ENCODE assay signal across 28 mouse cellular contexts in the genomic region with DNA sequence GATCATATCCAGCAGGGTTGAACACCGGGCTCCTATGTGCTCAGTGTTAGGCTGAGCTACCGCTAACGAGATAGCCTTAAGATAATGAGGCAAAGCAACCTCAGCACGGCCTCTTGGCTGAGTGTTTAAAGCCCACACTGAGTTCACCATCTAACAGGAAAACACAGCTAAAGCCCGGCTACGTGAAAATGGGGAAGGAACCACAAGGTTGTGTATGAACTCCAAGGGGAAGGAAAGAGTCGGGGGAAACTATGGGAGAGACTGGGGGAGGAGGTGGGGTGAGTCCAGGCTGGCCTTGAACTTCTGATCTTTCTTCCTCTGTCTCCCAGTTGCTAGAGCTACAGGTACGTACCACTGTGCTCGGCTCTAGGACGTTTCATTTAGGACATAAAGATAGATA. TPM values are rescaled to one million over a fixed set of nuclear protein-coding genes. Genes with fewer than 3 reads are reported as not detected.
DNase-seq lines count a peak whose midpoint lies in the region; ATAC-seq and TF ChIP-seq lines count a peak whose summit lies in the region.
"Had no signal": no experiment of that assay in that cellular context is flagged by ENCODE, and none has a peak within 500 bp of the region (broad histone marks: within the 10 kb centered on the region; RNA-seq: fewer than 3 reads in every experiment).

No protein-coding gene starts in this region.

- TF ChIP-seq EP300 in heart, adult 2 months (IDR thresholded peaks at IDR 0.05; ENCODE audit: insufficient read depth, low read depth, low read length) = no peak

- no peak for TF ChIP-seq POLR2A in heart, adult 2 months (IDR thresholded peaks at IDR 0.05; ENCODE audit: insufficient read depth, low read depth, low read length)

- H3K79me2 ChIP-seq in heart, adult 2 months (replicated peaks; ENCODE audit: control insufficient read depth, insufficient read depth, low read length) = no peaks in the 10 kb centered on the region

- intact Hi-C loops in heart, adult 2 months (cut with DNase I) = loop anchor here (2.0 to 5.0 kb wide), 4 partner anchors 25 to 531 kb away; no protein-coding TSS in a partner anchor

- H3K27me3 ChIP-seq in heart, adult 2 months (ENCODE audit: control insufficient read depth, insufficient read depth, low read length) = peaks cover 2% of the 10 kb centered on the region; the same call in 1 of the 2 replicates
- H3K27me3 ChIP-seq in limb, embryonic 10.5 days (ENCODE audit: low read depth, poor library complexity, severe bottlenecking) = no peaks in the 10 kb centered on the region
- H3K27me3 ChIP-seq in hindbrain, embryonic 12.5 days = no peaks in the 10 kb centered on the region
- H3K27me3 ChIP-seq: kidney, embryonic 15.5 days; limb, embryonic 15.5 days had no signal

- no peak overlapping the region for H3K4me3 ChIP-seq in heart, adult 2 months
- H3K4me3 ChIP-seq in limb, embryonic 10.5 days = no peak overlapping the region
- no peak overlapping the region for H3K4me3 ChIP-seq in hindbrain, embryonic 12.5 days
- H3K4me3 ChIP-seq: heart, embryonic 12.5 days; kidney, embryonic 15.5 days; midbrain, embryonic 13.5 days; neural tube, embryonic 15.5 days had no signal

- 57% methylated on average over 10 of the region's 10 CpGs for WGBS in heart, adult 2 months
- WGBS in limb, embryonic 10.5 days = 49% methylated on average over 10 of the region's 10 CpGs
- 77% methylated on average over 10 of the region's 10 CpGs for WGBS in hindbrain, embryonic 12.5 days

- no peaks in the 10 kb centered on the region for H3K9me3 ChIP-seq in limb, embryonic 10.5 days (replicated peaks)
- no peaks in the 10 kb centered on the region for H3K9me3 ChIP-seq in hindbrain, embryonic 12.5 days (replicated peaks)
- H3K9me3 ChIP-seq: G1E; heart, embryonic 12.5 days; hindbrain, embryonic 10.5 days; kidney, embryonic 15.5 days; limb, embryonic 15.5 days; midbrain, embryonic 13.5 days; neural tube, embryonic 15.5 days had no signal

- peak; percentile 52; the same call in 1 of the 2 replicates for ATAC-seq in common myeloid progenitor, adult 5-6 weeks (replicated peaks; ENCODE audit: low read depth, poor library complexity, severe bottlenecking)
- ATAC-seq in hindbrain, embryonic 12.5 days (ENCODE audit: low FRiP score) = no peak
- ATAC-seq: forebrain, embryonic 14.5 days; hindbrain, embryonic 16.5 days; midbrain, embryonic 13.5 days; Patski had no signal

- peaks cover 1% of the 10 kb centered on the region; the same call in 1 of the 2 replicates for H3K4me1 ChIP-seq in heart, adult 2 months (ENCODE audit: control insufficient read depth, insufficient read depth, low read length)
- peaks cover 28% of the 10 kb centered on the region for H3K4me1 ChIP-seq in limb, embryonic 10.5 days
- H3K4me1 ChIP-seq in hindbrain, embryonic 12.5 days = peaks cover 7% of the 10 kb centered on the region

- TF ChIP-seq CTCF in heart, adult 2 months (IDR thresholded peaks at IDR 0.05) = no peak

- H3K4me2 ChIP-seq in hindbrain, embryonic 12.5 days (replicated peaks) = no peak overlapping the region
- H3K4me2 ChIP-seq: kidney, embryonic 15.5 days; lung, embryonic 14.5 days; midbrain, embryonic 13.5 days had no signal

- H3K36me3 ChIP-seq in heart, adult 2 months (ENCODE audit: control insufficient read depth, insufficient read depth, low read length) = no peaks in the 10 kb centered on the region
- no peaks in the 10 kb centered on the region for H3K36me3 ChIP-seq in limb, embryonic 10.5 days
- no peaks in the 10 kb centered on the region for H3K36me3 ChIP-seq in hindbrain, embryonic 12.5 days
- H3K36me3 ChIP-seq: G1E; heart, embryonic 12.5 days; hindbrain, embryonic 10.5 days; kidney, embryonic 15.5 days; limb, embryonic 15.5 days; midbrain, embryonic 13.5 days; neural tube, embryonic 15.5 days had no signal

- H3K9ac ChIP-seq in heart, adult 2 months (ENCODE audit: low read depth, low read length) = no peak overlapping the region
- H3K9ac ChIP-seq in hindbrain, embryonic 12.5 days = no peak overlapping the region
- H3K9ac ChIP-seq: heart, embryonic 12.5 days; kidney, embryonic 15.5 days; limb, embryonic 15.5 days; liver, embryonic 14.5 days; lung, embryonic 14.5 days; midbrain, embryonic 13.5 days; neural tube, embryonic 15.5 days had no signal

- H3K27ac ChIP-seq in heart, adult 2 months = no peak overlapping the region
- peak overlapping the region; percentile 78 for H3K27ac ChIP-seq in limb, embryonic 10.5 days
- no peak overlapping the region for H3K27ac ChIP-seq in hindbrain, embryonic 12.5 days
- H3K27ac ChIP-seq: hindbrain, embryonic 10.5 days; kidney, embryonic 15.5 days; liver, embryonic 14.5 days; midbrain, embryonic 13.5 days; neural tube, embryonic 15.5 days had no signal

- DNase-seq in heart, adult 11 months = peak; percentile 86
- DNase-seq in heart, adult 2 months = no peak
- DNase-seq in limb, embryonic 10.5 days (ENCODE audit: low spot score) = no peak
- DNase-seq in urinary bladder, postnatal 10 days (ENCODE audit: low spot score) = no peak
- no peak for DNase-seq in heart, postnatal 4 days
- DNase-seq: cerebellum, adult 18-20 months; cerebellum, postnatal 10 days; gastrocnemius, postnatal 14 days; kidney, adult 18-20 months; kidney, postnatal 25 days; lung, embryonic 14.5 days; lung, postnatal 14 days; right cerebral cortex, adult 18-20 months; right cerebral cortex, postnatal 4 days; thymus, postnatal 4 days had no signal

RNA-seq across cellular contexts. Expression of gene Eif2s2, which starts 49.2 kb away (rescaled TPM):
- total RNA-seq in heart, adult 2 months (2021) = 10 to 100 TPM; 49.0 to 56.6 TPM
- polyA plus RNA-seq in heart, adult 2 months (2012; rRNA removed) = 12.0 and 22.1 TPM in 2 replicates
- 222 and 224 TPM in 2 replicates for total RNA-seq in common myeloid progenitor, adult 5-6 weeks (2017)
- polyA plus RNA-seq in limb, embryonic 10.5 days (2016; fragmentation: Nextera tagmentation; extraction: Ambion mirVana) = 122 and 137 TPM in 2 replicates
- total RNA-seq in heart, postnatal 4 days (2021) = 10 to 100 TPM; 84.1 to 86.4 TPM
- polyA plus RNA-seq in hindbrain, embryonic 12.5 days (2016; fragmentation: Nextera tagmentation; extraction: Ambion mirVana) = 93.1 and 98.1 TPM in 2 replicates
